Mouse (Mus musculus) G1E (cell line): ENCODE data around the gene Thsd4.

Source experiments
- CTCF ChIP-seq: IDR thresholded peaks from 2 replicates; pipeline ENCODE4 v1.5.1; 2012; ENCODE audit warnings: low read depth, low read length, inconsistent platforms, mixed read lengths
- GATA1 ChIP-seq: IDR thresholded peaks from 2 replicates; pipeline ENCODE4 v1.6.1; 2012; ENCODE audit warnings: borderline replicate concordance, low read length, inconsistent platforms, mixed read lengths

GRCm38 (mm10) chr9:60516379-60516778 lies 5.5 kb downstream of the Thsd4 start:
- TF ChIP-seq CTCF (no peak), GATA1 (no peak)
